Mouse (Mus musculus): ENCODE measurements at regions not wholly inside any gene's neighbourhood (a gene's known extent, or its start where the extent isn't known, plus 50 kb on each side); places are given as distances from the start of the nearest gene placed in this dataset.

DNA sequence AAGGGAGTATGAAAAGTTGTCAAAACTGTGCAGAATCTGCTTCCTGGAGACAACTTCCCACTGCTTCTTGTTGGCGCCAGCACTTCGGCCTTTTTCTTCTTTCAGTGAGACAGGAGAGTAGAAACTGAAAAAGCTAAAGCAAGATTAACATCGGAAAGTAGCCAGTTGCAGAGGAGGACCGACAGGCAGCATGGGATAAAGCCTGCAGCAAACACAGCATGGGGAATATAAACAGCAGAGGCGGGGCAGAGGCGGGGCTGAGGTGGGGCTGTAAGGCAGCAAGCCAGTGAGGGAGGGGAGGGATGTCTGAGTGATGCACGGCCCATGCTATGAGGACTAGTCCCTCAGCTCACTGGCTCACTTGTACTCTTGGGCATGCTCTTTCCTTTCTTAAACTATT is 65.5 kb upstream of the C2cd4b start:
- TF ChIP-seq POLR2A (IDR thresholded peaks at IDR 0.05; ENCODE audit: insufficient read length, low read depth) (no peak), MAX (IDR thresholded peaks at IDR 0.05; ENCODE audit: low read depth) (no peak), CEBPB (IDR thresholded peaks at IDR 0.05; ENCODE audit: insufficient read depth, poor library complexity, severe bottlenecking) (no peak), MYOD1 (IDR thresholded peaks at IDR 0.05; ENCODE audit: control insufficient read depth in 1 of 3, insufficient read length in 2 of 3, low read depth in 2 of 3) (no peak), TCF12 (IDR thresholded peaks at IDR 0.05; ENCODE audit: insufficient read depth, poor library complexity, severe bottlenecking) (no peak), POLR2AphosphoS2 (IDR thresholded peaks at IDR 0.05; ENCODE audit: insufficient read length, low read depth) (no peak), SRF (IDR thresholded peaks at IDR 0.05; ENCODE audit: control insufficient read depth, insufficient read length, low read depth) (no peak), REST (IDR thresholded peaks at IDR 0.05; ENCODE audit: insufficient read depth, insufficient read length) (no peak), E2F4 (IDR thresholded peaks at IDR 0.05; ENCODE audit: insufficient read depth) (no peak), USF1 (IDR thresholded peaks at IDR 0.05; ENCODE audit: low read depth) (no peak), MYOG (IDR thresholded peaks at IDR 0.05; ENCODE audit: control insufficient read depth in 1 of 3, insufficient read depth in 1 of 3, insufficient read length in 2 of 3, low read depth in 2 of 3) (no peak), TCF3 (IDR thresholded peaks at IDR 0.05; ENCODE audit: insufficient read length, low read depth) (no peak)
